Mouse (Mus musculus) midbrain, embryonic 11.5 days (tissue): ENCODE results near the gene Calhm6. TPM values are rescaled to one million over a fixed set of nuclear protein-coding genes. Genes with fewer than 3 reads are reported as not detected.

ENCODE experiments used
- ATAC-seq: fragments of 200-750 bp; cut with Nextera tagmentation; 2 replicates; pipeline ENCODE4 v1.8.0; 2017; ENCODE audit warnings: moderate TSS enrichment, moderate library complexity; ENCODE audit not compliant: low FRiP score
- DNase-seq: peaks from one replicate; pipeline ENCODE4 v3.0.0; 2015; ENCODE audit warnings: low spot score; ENCODE audit errors: missing footprints
- H3K27ac ChIP-seq: fragments of 300-500 bp; sonication (generic); 2 replicates; pipeline ENCODE4 v1.5.1; 2014; ENCODE audit warnings: low read depth, low read length
- H3K27me3 ChIP-seq: fragments of 300-500 bp; sonication (generic); 2 replicates; pipeline ENCODE4 v1.6.1; 2014; ENCODE audit warnings: mild to moderate bottlenecking, low read length, moderate library complexity, mixed read lengths; ENCODE audit not compliant: control insufficient read depth, insufficient read depth
- H3K36me3 ChIP-seq: fragments of 300-500 bp; sonication (generic); 2 replicates; pipeline ENCODE4 v1.6.1; 2014; ENCODE audit warnings: mild to moderate bottlenecking, low read length, moderate library complexity, mixed read lengths; ENCODE audit not compliant: control insufficient read depth, insufficient read depth
- H3K4me1 ChIP-seq: fragments of 300-500 bp; sonication (generic); 2 replicates; pipeline ENCODE4 v1.6.1; 2014; ENCODE audit warnings: low read length; ENCODE audit not compliant: control insufficient read depth, insufficient read depth
- H3K4me2 ChIP-seq: fragments of 300-500 bp; sonication (generic); 2 replicates; pipeline ENCODE4 v1.6.1; 2014; ENCODE audit warnings: mild to moderate bottlenecking, moderate library complexity
- H3K4me3 ChIP-seq: fragments of 300-500 bp; sonication (generic); 2 replicates; pipeline ENCODE4 v1.5.1; 2014; ENCODE audit warnings: low read depth, low read length
- H3K9ac ChIP-seq: fragments of 300-500 bp; sonication (generic); 2 replicates; pipeline ENCODE4 v1.6.1; 2014; ENCODE audit warnings: low read length
- H3K9me3 ChIP-seq: fragments of 300-500 bp; sonication (generic); 2 replicates; pipeline ENCODE4 v1.6.1; 2016; ENCODE audit warnings: low read length; ENCODE audit not compliant: control insufficient read depth
- WGBS: fragments of 180-500 bp; shearing (Covaris S2); extraction: QIAGEN DNeasy Blood & Tissue Kit; methylation state at CpG from one replicate; pipeline ENCODE4 v1.1.7; 2014; 5-methylcytosine and 5-hydroxymethylcytosine counted together
- polyA plus RNA-seq: library from polyadenylated mRNA; unstranded; fragments of >200 nt; fragmentation: Nextera tagmentation; extraction: Ambion mirVana; gene quantifications from 2 replicates; pipeline ENCODE4 v1.2.1, GENCODE M21; 2014

Calhm6 gene
- polyA plus RNA-seq, 1 experiment from 2014 or later, result 0.20 TPM

DNA sequence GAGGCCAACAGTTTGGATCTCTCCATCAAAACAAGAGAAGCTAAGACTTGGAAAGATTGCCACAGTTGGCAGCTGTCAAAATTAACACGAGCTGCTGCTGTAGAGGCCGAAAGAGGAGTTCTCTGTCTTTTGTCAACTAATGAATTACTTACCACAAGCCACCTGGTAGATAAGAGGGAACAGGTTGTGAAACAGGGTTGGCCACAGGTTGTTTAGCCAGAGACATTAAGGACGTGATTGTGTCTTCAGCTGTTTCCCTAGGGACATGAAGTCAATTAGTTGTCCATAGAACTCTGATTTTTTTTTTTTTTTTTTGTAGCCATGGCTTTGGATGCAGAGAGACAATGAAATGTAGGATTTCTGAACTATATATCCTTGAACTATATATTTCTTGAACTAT lies 10.7 kb downstream of the Calhm6 start:
- WGBS, result 78% methylated on average over 3 of the region's 3 CpGs
- Histone ChIP-seq H3K27me3 (no peaks in the 10 kb centered on the region), H3K4me1 (no peaks in the 10 kb centered on the region), H3K4me2 (no peak overlapping the region), H3K9ac (no peak overlapping the region), H3K27ac (no peak overlapping the region), H3K9me3 (no peaks in the 10 kb centered on the region), H3K36me3 (no peaks in the 10 kb centered on the region), H3K4me3 (no peak overlapping the region)
- DNase-seq, result no peak
- no peak for ATAC-seq

GRCm38 (mm10) chr10:34111964-34112738 lies 15.6 kb downstream of the Calhm6 start:
- H3K27ac ChIP-seq, result no peak overlapping the region
- no peaks in the 10 kb centered on the region for H3K4me1 ChIP-seq
- DNase-seq, result no peak
- no peaks in the 10 kb centered on the region for H3K9me3 ChIP-seq
- H3K4me3 ChIP-seq, result no peak overlapping the region
- no peak overlapping the region for H3K9ac ChIP-seq
- no peaks in the 10 kb centered on the region for H3K36me3 ChIP-seq
- 72% methylated on average over 4 of the region's 4 CpGs for WGBS
- H3K27me3 ChIP-seq, result no peaks in the 10 kb centered on the region
- no peak overlapping the region for H3K4me2 ChIP-seq
- ATAC-seq, result no peak

DNA sequence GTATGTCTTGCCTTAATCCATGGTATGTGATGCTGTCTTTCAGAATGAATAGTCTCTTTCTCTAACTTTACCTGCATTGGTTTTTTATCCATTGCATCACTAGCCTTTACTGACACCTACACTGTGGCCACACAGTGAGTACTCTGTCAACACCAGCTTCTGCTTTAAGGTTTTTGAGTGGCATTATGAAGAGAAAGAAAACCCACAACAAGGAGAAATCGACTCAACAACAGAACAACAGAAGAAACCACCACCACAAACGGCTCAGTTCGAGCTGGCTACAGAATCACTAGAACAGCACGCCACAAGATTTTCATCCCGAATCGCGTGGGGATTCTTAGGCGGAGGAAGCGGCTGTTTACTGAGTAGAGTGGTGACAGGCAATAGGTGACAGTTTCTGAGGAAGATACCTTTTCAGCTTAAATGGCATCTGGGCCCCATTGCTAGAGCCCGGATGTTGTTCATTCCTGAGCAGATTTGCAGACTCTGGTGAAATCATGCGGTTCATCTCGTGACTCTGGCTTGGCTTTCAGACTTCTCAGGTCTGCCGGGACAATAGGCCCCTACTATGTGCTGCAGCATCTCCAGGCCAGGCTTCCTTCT lies 16.8 kb downstream of the Calhm6 start:
- H3K4me2 ChIP-seq, result no peak overlapping the region
- H3K27me3 ChIP-seq, result no peaks in the 10 kb centered on the region
- ATAC-seq (no peak), DNase-seq (no peak)
- no peak overlapping the region for H3K4me3 ChIP-seq
- H3K4me1 ChIP-seq, result no peaks in the 10 kb centered on the region
- no peak overlapping the region for H3K9ac ChIP-seq
- H3K9me3 ChIP-seq, result no peaks in the 10 kb centered on the region
- no peaks in the 10 kb centered on the region for H3K36me3 ChIP-seq
- no peak overlapping the region for H3K27ac ChIP-seq
- WGBS, result 83% methylated on average over 13 of the region's 13 CpGs

- H3K27me3 ChIP-seq, result no peaks in the 10 kb centered on the region
- no peaks in the 10 kb centered on the region for H3K36me3 ChIP-seq
- WGBS, result 22% methylated on average over 9 of the region's 9 CpGs
- peak; percentile 33; the same call in 1 of the 2 replicates for ATAC-seq
- DNase-seq, result peak; percentile 86
- H3K9me3 ChIP-seq, result no peaks in the 10 kb centered on the region
- H3K27ac ChIP-seq, result no peak within 1 kb of the TSS
- no peak within 1 kb of the TSS for H3K4me3 ChIP-seq
- H3K9ac ChIP-seq, result no peak within 1 kb of the TSS
- peak within 1 kb of the TSS; percentile 23; the same call in 1 of the 2 replicates for H3K4me2 ChIP-seq
- no peaks in the 10 kb centered on the region for H3K4me1 ChIP-seq
These were observed 31.3 kb downstream of the Calhm6 start, which contains the start of gene Calhm5 for GRCm38 (mm10) chr10:34096418-34096883. Calhm5 (minus strand) TSS chr10:34096519.

DNA sequence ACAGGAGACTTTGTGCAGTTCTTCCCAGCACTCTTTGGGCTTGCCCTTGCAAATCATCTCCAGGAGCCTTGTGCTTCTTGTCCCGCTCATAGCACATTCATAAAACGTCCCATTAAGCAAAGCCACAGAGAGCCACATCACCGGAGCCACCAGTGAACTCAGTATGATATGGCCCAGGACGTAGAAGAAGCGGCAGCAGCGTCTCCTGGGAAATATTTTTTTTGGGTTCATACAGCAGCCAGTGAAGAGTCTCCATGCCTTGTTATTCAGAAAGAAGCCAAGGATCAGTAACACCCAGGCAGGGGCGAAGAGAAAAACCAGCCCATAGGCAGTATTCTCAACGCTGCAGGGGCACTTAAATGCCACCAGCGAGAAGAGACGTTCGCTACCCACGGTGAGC lies 31.8 kb downstream of the Calhm6 start:
- H3K4me2 ChIP-seq, result peak overlapping the region; percentile 23; the same call in 1 of the 2 replicates
- no peaks in the 10 kb centered on the region for H3K36me3 ChIP-seq
- no peaks in the 10 kb centered on the region for H3K4me1 ChIP-seq
- 64% methylated on average over 12 of the region's 12 CpGs for WGBS
- ATAC-seq (no peak), DNase-seq (peak; percentile 81)
- H3K9me3 ChIP-seq, result no peaks in the 10 kb centered on the region
- no peaks in the 10 kb centered on the region for H3K27me3 ChIP-seq
- H3K4me3 ChIP-seq, result no peak overlapping the region
- H3K27ac ChIP-seq, result no peak overlapping the region
- H3K9ac ChIP-seq, result no peak overlapping the region

GRCm38 (mm10) chr10:34095147-34095546 lies 32.6 kb downstream of the Calhm6 start:
- Histone ChIP-seq H3K4me3 (no peak overlapping the region), H3K27me3 (no peaks in the 10 kb centered on the region), H3K9ac (no peak overlapping the region), H3K4me2 (no peak overlapping the region), H3K4me1 (no peaks in the 10 kb centered on the region), H3K9me3 (no peaks in the 10 kb centered on the region), H3K27ac (no peak overlapping the region), H3K36me3 (no peaks in the 10 kb centered on the region)
- DNase-seq (peak; percentile 53), ATAC-seq (no peak)
- WGBS, result 76% methylated on average over 2 of the region's 2 CpGs

- no peak overlapping the region for H3K4me2 ChIP-seq
- no peak overlapping the region for H3K9ac ChIP-seq
- DNase-seq (peak; percentile 60), ATAC-seq (no peak)
- no peak overlapping the region for H3K27ac ChIP-seq
- 80% methylated on average over 5 of the region's 5 CpGs for WGBS
- H3K27me3 ChIP-seq, result no peaks in the 10 kb centered on the region
- no peaks in the 10 kb centered on the region for H3K36me3 ChIP-seq
- H3K9me3 ChIP-seq, result no peaks in the 10 kb centered on the region
- H3K4me1 ChIP-seq, result no peaks in the 10 kb centered on the region
- no peak overlapping the region for H3K4me3 ChIP-seq
These were observed 35.9 kb downstream of the Calhm6 start for GRCm38 (mm10) chr10:34091888-34092287.

DNA sequence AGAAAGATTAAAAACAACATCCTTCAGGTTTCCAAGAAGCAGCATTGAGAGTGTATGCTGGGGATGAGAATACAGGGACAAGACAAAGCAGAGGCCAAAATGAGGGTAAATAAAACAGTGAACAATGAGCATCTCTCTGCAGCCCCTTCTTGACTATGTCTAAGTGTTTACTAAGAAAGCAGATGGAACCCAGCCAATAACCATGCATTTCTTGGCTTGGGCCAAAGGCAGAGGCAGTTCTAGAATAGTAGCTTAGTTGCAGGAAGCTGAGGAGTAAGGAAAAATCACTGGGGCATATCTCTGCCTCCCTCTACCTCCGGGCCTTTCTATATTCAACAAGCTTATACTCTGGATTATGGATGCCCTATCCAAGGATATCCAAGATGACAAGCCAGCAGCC lies 37.3 kb downstream of the Calhm6 start:
- no peak overlapping the region for H3K27ac ChIP-seq
- no peak overlapping the region for H3K4me2 ChIP-seq
- H3K27me3 ChIP-seq, result no peaks in the 10 kb centered on the region
- DNase-seq (peak; percentile 56), ATAC-seq (no peak)
- no peaks in the 10 kb centered on the region for H3K9me3 ChIP-seq
- H3K36me3 ChIP-seq, result no peaks in the 10 kb centered on the region
- no peak overlapping the region for H3K9ac ChIP-seq
- WGBS, result 97% methylated on average over 1 of the region's 1 CpGs
- H3K4me1 ChIP-seq, result no peaks in the 10 kb centered on the region
- no peak overlapping the region for H3K4me3 ChIP-seq

DNA sequence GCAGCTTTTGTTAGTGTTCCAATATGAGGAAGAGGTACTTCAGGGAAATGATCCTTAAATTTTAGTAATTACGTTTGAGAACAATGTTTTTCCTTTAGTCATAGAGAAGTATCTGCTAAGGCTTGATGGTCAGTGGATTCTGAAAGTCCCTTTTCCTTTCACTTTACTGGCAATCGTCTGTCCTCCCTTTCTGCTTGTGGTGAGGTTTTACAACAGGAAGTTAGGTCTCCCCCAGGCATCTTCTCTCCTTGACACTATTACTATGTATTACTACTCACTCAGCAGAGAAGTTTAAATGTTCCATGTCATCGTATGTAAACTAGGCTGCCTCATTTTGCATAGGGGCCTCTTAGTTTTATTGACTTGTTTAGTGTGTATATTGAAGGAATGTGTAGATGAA lies 38.3 kb downstream of the Calhm6 start:
- H3K27me3 ChIP-seq, result no peaks in the 10 kb centered on the region
- ATAC-seq (no peak), DNase-seq (no peak)
- no peak overlapping the region for H3K27ac ChIP-seq
- no peak overlapping the region for H3K9ac ChIP-seq
- no peak overlapping the region for H3K4me2 ChIP-seq
- H3K4me3 ChIP-seq, result no peak overlapping the region
- no peaks in the 10 kb centered on the region for H3K4me1 ChIP-seq
- H3K36me3 ChIP-seq, result no peaks in the 10 kb centered on the region
- no peaks in the 10 kb centered on the region for H3K9me3 ChIP-seq
- 87% methylated on average over 3 of the region's 3 CpGs for WGBS
